Mouse (Mus musculus) CH12.LX (cell line): ENCODE measurements around the gene Xpo4.

Experiments used
- BHLHE40 ChIP-seq: IDR thresholded peaks from 2 replicates; pipeline ENCODE4 v1.6.1; 2011; ENCODE audit warnings: mild to moderate bottlenecking, low read depth, low read length, improper control_type of control experiment
- CTCF ChIP-seq, 2 experiments: IDR thresholded peaks in 1 of 2; conservative IDR thresholded peaks in 1 of 2; 2 replicates each; pipeline ENCODE4 v1.5.1; 2011 to 2012; ENCODE audit warnings: low read depth in 2 of 2, low read length in 2 of 2, improper control_type of control experiment in 1 of 2, inconsistent platforms in 1 of 2, mild to moderate bottlenecking in 1 of 2, moderate library complexity in 1 of 2
- HCFC1 ChIP-seq: IDR thresholded peaks from 2 replicates; pipeline ENCODE4 v1.6.1; 2012; ENCODE audit warnings: low read depth, mild to moderate bottlenecking, inconsistent platforms, low read length, improper control_type of control experiment
- KAT2A ChIP-seq: IDR thresholded peaks from 2 replicates; pipeline ENCODE4 v1.6.1; 2012; ENCODE audit warnings: low read length, improper control_type of control experiment, inconsistent platforms; ENCODE audit not compliant: insufficient replicate concordance
- MEF2A ChIP-seq: IDR thresholded peaks from 2 replicates; pipeline ENCODE4 v1.6.1; 2014; ENCODE audit warnings: low read depth, mild to moderate bottlenecking, inconsistent platforms, low read length, improper control_type of control experiment, borderline replicate concordance
- ZNF384 ChIP-seq: IDR thresholded peaks from 2 replicates; pipeline ENCODE4 v1.6.1; 2012; ENCODE audit warnings: low read depth, low read length, improper control_type of control experiment, inconsistent platforms

- TF ChIP-seq MEF2A, result no peak
- no peak for TF ChIP-seq HCFC1
- no peak for TF ChIP-seq CTCF (conservative IDR thresholded peaks at IDR 0.05 in 1 of 2, IDR thresholded peaks at IDR 0.05 in 1 of 2; ENCODE audit: low read depth in 2 of 2, low read length in 2 of 2)
- no peak for TF ChIP-seq KAT2A
- TF ChIP-seq BHLHE40, result no peak
- TF ChIP-seq ZNF384, result no peak
These were observed 109.7 kb downstream of the Xpo4 start for GRCm38 (mm10) chr14:57555471-57556070.
